ENCODE assay signal across 26 mouse cellular contexts in genomic region chr16:78583968-78584367, GRCm38 (mm10).
"Had no signal": no experiment of that assay in that cellular context is flagged by ENCODE, and none has a peak within 500 bp of the region (broad histone marks: within the 10 kb centered on the region; RNA-seq: fewer than 3 reads in every experiment).

No protein-coding gene starts in this region.

- H3K27me3 ChIP-seq: embryonic facial prominence, embryonic 12.5 days; embryonic facial prominence, embryonic 13.5 days; embryonic facial prominence, embryonic 15.5 days; forebrain, embryonic 12.5 days; forebrain, embryonic 13.5 days; forebrain, embryonic 15.5 days had no signal

- H3K36me3 ChIP-seq: embryonic facial prominence, embryonic 10.5 days; embryonic facial prominence, embryonic 12.5 days; embryonic facial prominence, embryonic 13.5 days; embryonic facial prominence, embryonic 15.5 days; forebrain, embryonic 10.5 days; forebrain, embryonic 12.5 days; forebrain, embryonic 15.5 days had no signal

- H3K4me2 ChIP-seq: embryonic facial prominence, embryonic 12.5 days; embryonic facial prominence, embryonic 13.5 days; embryonic facial prominence, embryonic 15.5 days; forebrain, embryonic 12.5 days; forebrain, embryonic 13.5 days; forebrain, embryonic 15.5 days had no signal

- DNase-seq: cerebellum, adult 8-10 months; cerebellum, adult 9-10 months; cerebellum, adult 9-11 months; cerebellum, postnatal 10 days; cerebellum, postnatal 14 days; cerebellum, postnatal 25 days; cerebellum, postnatal 36 days; embryo, embryonic 11 days; forebrain, postnatal 0 days; gastrocnemius, adult 2 months; gastrocnemius, postnatal 10 days; gastrocnemius, postnatal 14 days; gastrocnemius, postnatal 25 days; gastrocnemius, postnatal 36 days; heart, adult 11 months; heart, adult 18-20 months; heart, adult 2 months had no signal

- H3K4me3 ChIP-seq: embryonic facial prominence, embryonic 10.5 days; embryonic facial prominence, embryonic 12.5 days; embryonic facial prominence, embryonic 13.5 days; embryonic facial prominence, embryonic 15.5 days; erythroblast, embryonic 14.5 days; forebrain, embryonic 10.5 days; forebrain, embryonic 12.5 days; forebrain, embryonic 13.5 days; forebrain, embryonic 15.5 days; gastrocnemius, adult 2 months; heart, adult 2 months had no signal
